20 mouse cellular contexts compared by ENCODE assay signal in genomic region chr12:117304751-117305624, GRCm38 (mm10).
DNase-seq lines count a peak whose midpoint lies in the region; ATAC-seq and TF ChIP-seq lines count a peak whose summit lies in the region.
"Had no signal": no experiment of that assay in that cellular context is flagged by ENCODE, and none has a peak within 500 bp of the region (broad histone marks: within the 10 kb centered on the region; RNA-seq: fewer than 3 reads in every experiment).

No protein-coding gene starts in this region.

- peak; percentile 63; the same call in 1 of the 2 replicates for ATAC-seq in forebrain, embryonic 11.5 days (replicated peaks; ENCODE audit: low FRiP score)
- peak; percentile 76 for ATAC-seq in forebrain, postnatal 0 days
- ATAC-seq in hindbrain, postnatal 0 days = peak; percentile 67; the same call in 1 of the 2 replicates
- peak; percentile 66; the same call in 1 of the 2 replicates for ATAC-seq in midbrain, postnatal 0 days (ENCODE audit: low FRiP score)
- ATAC-seq: intestine, embryonic 16.5 days had no signal

- H3K4me2 ChIP-seq in forebrain, embryonic 11.5 days (ENCODE audit: low read depth, low read length, severe bottlenecking) = no peak overlapping the region
- H3K4me2 ChIP-seq in forebrain, postnatal 0 days (ENCODE audit: low read depth) = no peak overlapping the region
- no peak overlapping the region for H3K4me2 ChIP-seq in hindbrain, postnatal 0 days (ENCODE audit: low read depth, low read length)
- no peak overlapping the region for H3K4me2 ChIP-seq in midbrain, postnatal 0 days (ENCODE audit: low read depth, low read length, poor library complexity, severe bottlenecking)
- H3K4me2 ChIP-seq: embryonic facial prominence, embryonic 13.5 days; heart, embryonic 13.5 days; limb, embryonic 13.5 days had no signal

- WGBS in forebrain, embryonic 11.5 days = 74% methylated on average over 17 of the region's 17 CpGs
- 45% methylated on average over 17 of the region's 17 CpGs for WGBS in forebrain, postnatal 0 days
- WGBS in hindbrain, postnatal 0 days = 44% methylated on average over 17 of the region's 17 CpGs
- WGBS in midbrain, postnatal 0 days = 34% methylated on average over 17 of the region's 17 CpGs

- no peak overlapping the region for H3K9ac ChIP-seq in forebrain, embryonic 11.5 days (ENCODE audit: low read length)
- no peak overlapping the region for H3K9ac ChIP-seq in forebrain, postnatal 0 days
- no peak overlapping the region for H3K9ac ChIP-seq in hindbrain, postnatal 0 days (replicated peaks; ENCODE audit: low read length)
- no peak overlapping the region for H3K9ac ChIP-seq in midbrain, postnatal 0 days (replicated peaks; ENCODE audit: low read length, poor library complexity, severe bottlenecking)
- H3K9ac ChIP-seq: embryonic facial prominence, embryonic 13.5 days; heart, embryonic 13.5 days; limb, embryonic 13.5 days; liver, embryonic 14.5 days had no signal

- H3K36me3 ChIP-seq in forebrain, embryonic 11.5 days (ENCODE audit: control insufficient read depth, insufficient read depth, low read length) = no peaks in the 10 kb centered on the region
- H3K36me3 ChIP-seq in forebrain, postnatal 0 days (ENCODE audit: insufficient read depth) = no peaks in the 10 kb centered on the region
- H3K36me3 ChIP-seq in hindbrain, postnatal 0 days (ENCODE audit: insufficient read depth, low read length) = no peaks in the 10 kb centered on the region
- no peaks in the 10 kb centered on the region for H3K36me3 ChIP-seq in midbrain, postnatal 0 days (ENCODE audit: insufficient read depth, low read length)
- H3K36me3 ChIP-seq: embryonic facial prominence, embryonic 13.5 days; heart, embryonic 13.5 days; limb, embryonic 13.5 days had no signal

- no peaks in the 10 kb centered on the region; the same call in 1 of the 2 replicates for H3K4me1 ChIP-seq in forebrain, embryonic 11.5 days (replicated peaks; ENCODE audit: control insufficient read depth, insufficient read depth, low read length)
- no peaks in the 10 kb centered on the region for H3K4me1 ChIP-seq in forebrain, postnatal 0 days (ENCODE audit: insufficient read depth)
- H3K4me1 ChIP-seq in hindbrain, postnatal 0 days (ENCODE audit: insufficient read depth, low read length) = no peaks in the 10 kb centered on the region
- H3K4me1 ChIP-seq in midbrain, postnatal 0 days (ENCODE audit: insufficient read depth, low read length) = 0 out of 2 replicates have a peak, but pooled peaks cover 4% of the 10 kb centered on the region
- H3K4me1 ChIP-seq: embryonic facial prominence, embryonic 13.5 days; limb, embryonic 13.5 days had no signal

- no peaks in the 10 kb centered on the region for H3K9me3 ChIP-seq in forebrain, embryonic 11.5 days (ENCODE audit: control insufficient read depth, low read length)
- no peaks in the 10 kb centered on the region for H3K9me3 ChIP-seq in forebrain, postnatal 0 days (ENCODE audit: low read length)
- H3K9me3 ChIP-seq in hindbrain, postnatal 0 days (ENCODE audit: low read length) = no peaks in the 10 kb centered on the region
- H3K9me3 ChIP-seq in midbrain, postnatal 0 days (ENCODE audit: low read length) = no peaks in the 10 kb centered on the region
- H3K9me3 ChIP-seq: embryonic facial prominence, embryonic 13.5 days; heart, embryonic 13.5 days; limb, embryonic 13.5 days had no signal

- H3K4me3 ChIP-seq in forebrain, embryonic 11.5 days (ENCODE audit: low read depth, low read length) = no peak overlapping the region
- no peak overlapping the region for H3K4me3 ChIP-seq in forebrain, postnatal 0 days (ENCODE audit: low read depth, low read length)
- no peak overlapping the region for H3K4me3 ChIP-seq in hindbrain, postnatal 0 days (ENCODE audit: low read length)
- no peak overlapping the region for H3K4me3 ChIP-seq in midbrain, postnatal 0 days (ENCODE audit: low read depth, low read length)
- H3K4me3 ChIP-seq: embryonic facial prominence, embryonic 13.5 days; heart, embryonic 13.5 days; limb, embryonic 13.5 days; myocyte had no signal

- no peak for TF ChIP-seq CTCF in forebrain, postnatal 0 days (IDR thresholded peaks at IDR 0.05; ENCODE audit: low read depth)
- TF ChIP-seq CTCF in hindbrain, postnatal 0 days (IDR thresholded peaks at IDR 0.05; ENCODE audit: low read depth) = no peak
- no peak for TF ChIP-seq CTCF in midbrain, postnatal 0 days (IDR thresholded peaks at IDR 0.05)

- DNase-seq in forebrain, embryonic 11.5 days (ENCODE audit: low spot score) = no peak
- DNase-seq in forebrain, postnatal 0 days = peak; percentile 58
- peak; percentile 23 for DNase-seq in hindbrain, postnatal 0 days (ENCODE audit: low spot score)
- DNase-seq in midbrain, postnatal 0 days (ENCODE audit: low spot score) = peak; percentile 12
- no peak for DNase-seq in kidney, adult 18-20 months
- DNase-seq in spleen, adult 12 weeks (ENCODE audit: low spot score) = no peak
- no peak for DNase-seq in right cerebral cortex, postnatal 36 days (ENCODE audit: low spot score in 2 of 2)
- DNase-seq: adrenal gland, adult 8-10 months; B cell, adult 2 months; cerebellum, adult 11-12 months; heart, postnatal 36 days; kidney, postnatal 14 days; layer of hippocampus, adult 9-11 months; right cerebral cortex, postnatal 4 days had no signal

- no peaks in the 10 kb centered on the region for H3K27me3 ChIP-seq in forebrain, embryonic 11.5 days (ENCODE audit: control insufficient read depth, insufficient read depth, low read length)
- no peaks in the 10 kb centered on the region for H3K27me3 ChIP-seq in forebrain, postnatal 0 days (ENCODE audit: insufficient read depth, low read length)
- H3K27me3 ChIP-seq in hindbrain, postnatal 0 days (ENCODE audit: insufficient read depth, low read length) = no peaks in the 10 kb centered on the region
- no peaks in the 10 kb centered on the region for H3K27me3 ChIP-seq in midbrain, postnatal 0 days (ENCODE audit: insufficient read depth, low read length)
- H3K27me3 ChIP-seq: embryonic facial prominence, embryonic 13.5 days; limb, embryonic 13.5 days had no signal

- H3K27ac ChIP-seq in forebrain, embryonic 11.5 days (ENCODE audit: low read depth, low read length) = no peak overlapping the region; the same call in 1 of the 2 replicates
- H3K27ac ChIP-seq in forebrain, postnatal 0 days (ENCODE audit: low read depth, low read length) = peak overlapping the region; percentile 73
- H3K27ac ChIP-seq in hindbrain, postnatal 0 days = no peak overlapping the region
- peak overlapping the region; percentile 62 for H3K27ac ChIP-seq in midbrain, postnatal 0 days (ENCODE audit: low read depth, low read length)
- H3K27ac ChIP-seq: embryonic facial prominence, embryonic 13.5 days; heart, embryonic 13.5 days; limb, embryonic 13.5 days; liver, embryonic 14.5 days had no signal

Comparison
In these comparisons a context has a peak if more than half of its experiments do, and no peak if none do; other contexts are left out.
1. DNase-seq: peak in forebrain, postnatal 0 days (single experiment), hindbrain, postnatal 0 days (single experiment) and midbrain, postnatal 0 days (single experiment); none in forebrain, embryonic 11.5 days (single experiment), kidney, adult 18-20 months (single experiment), spleen, adult 12 weeks (single experiment) and right cerebral cortex, postnatal 36 days (0 of 2).
2. H3K27ac ChIP-seq: peak in forebrain, postnatal 0 days (single experiment) and midbrain, postnatal 0 days (single experiment); none in forebrain, embryonic 11.5 days (single experiment) and hindbrain, postnatal 0 days (single experiment).
3. Peak in every context shown above with its lines, with median percentiles within 50 percentile points of each other: ATAC-seq.